Mouse (Mus musculus): ENCODE measurements around the gene Nsdhl.
A peak's percentile ranks its signal among the peaks of the same experiment; 100 is the strongest.

The Nsdhl gene

DNA sequence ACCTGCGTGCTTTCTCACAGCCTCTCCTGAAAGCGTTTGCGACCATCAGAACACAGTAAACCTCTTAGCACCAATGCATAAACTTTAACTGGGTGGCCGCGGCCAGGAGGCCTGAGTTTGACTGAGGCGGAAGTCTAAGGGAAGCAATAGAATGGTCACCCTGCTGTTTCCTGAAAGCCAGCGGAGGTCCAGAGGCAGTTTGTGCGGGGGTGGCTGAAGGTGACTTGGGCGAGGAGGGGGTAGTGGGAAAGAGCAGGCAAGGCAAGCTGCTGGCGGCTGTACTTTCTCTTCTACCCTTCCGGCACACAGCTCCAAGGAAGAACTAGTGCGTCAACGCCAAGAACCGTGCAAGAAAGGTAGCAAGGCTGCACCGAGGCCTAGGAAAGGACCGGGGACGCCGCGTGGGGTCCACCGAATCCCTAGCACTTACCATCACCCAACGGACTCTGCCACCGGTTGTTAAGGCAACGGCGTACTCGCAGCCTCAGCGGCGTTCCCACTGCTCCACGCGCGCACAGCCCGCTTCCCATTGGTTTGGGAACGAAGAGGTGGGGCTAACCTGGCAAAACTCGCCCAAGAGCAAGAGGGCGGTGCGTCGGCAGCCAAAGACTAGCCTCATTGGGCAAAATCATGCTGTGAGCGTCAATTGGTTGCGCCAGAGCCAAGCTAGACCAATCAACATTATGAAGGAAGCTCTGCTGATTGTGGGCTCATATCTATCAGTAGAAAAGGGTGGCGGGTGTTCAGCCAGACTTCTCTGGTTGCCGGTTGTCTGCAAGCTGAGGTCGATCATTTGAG is at the start of gene Nsdhl, which contains the start of gene Cetn2:
Nsdhl (plus strand) TSS at position 674 of the 798 bp plus-strand sequence.
Cetn2 (minus strand) TSS at position 528 of the 798 bp plus-strand sequence.
- DNase-seq (ENCODE audit: low read depth, low spot score) = peak; percentile 96

DNA sequence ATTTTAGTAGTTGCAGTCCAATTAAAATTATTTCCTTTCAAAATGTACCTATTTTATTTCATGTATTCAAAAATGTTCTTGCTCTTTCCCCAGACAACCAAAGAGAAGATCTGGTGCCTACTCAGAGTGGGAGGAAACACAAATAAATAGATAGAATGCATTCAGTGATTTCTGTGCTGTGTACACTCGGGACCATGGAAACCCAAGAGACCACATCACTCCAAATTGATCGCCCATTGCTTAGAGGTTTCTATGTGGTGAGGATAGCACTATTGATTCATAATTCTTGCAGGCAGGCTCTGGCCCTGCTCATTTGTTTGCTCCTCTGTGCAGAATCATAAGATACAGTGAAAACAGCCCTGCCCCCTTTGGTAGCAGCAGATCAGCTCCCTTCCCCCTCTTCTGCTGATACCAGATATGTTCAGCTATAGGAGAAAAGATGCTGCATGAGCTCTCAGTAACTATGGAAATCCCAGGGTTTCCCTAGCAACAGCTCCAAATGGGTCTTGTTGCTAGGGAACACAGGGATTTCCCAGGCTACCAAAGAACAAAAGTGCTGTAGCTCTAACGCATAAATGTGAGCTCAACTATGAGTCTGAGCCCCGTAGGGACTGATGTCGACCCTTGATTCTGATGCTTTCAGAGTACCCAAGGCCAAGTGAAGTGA is 22.8 kb upstream of the Nsdhl start:
- no peak for DNase-seq (ENCODE audit: low read depth, low spot score)

DNA sequence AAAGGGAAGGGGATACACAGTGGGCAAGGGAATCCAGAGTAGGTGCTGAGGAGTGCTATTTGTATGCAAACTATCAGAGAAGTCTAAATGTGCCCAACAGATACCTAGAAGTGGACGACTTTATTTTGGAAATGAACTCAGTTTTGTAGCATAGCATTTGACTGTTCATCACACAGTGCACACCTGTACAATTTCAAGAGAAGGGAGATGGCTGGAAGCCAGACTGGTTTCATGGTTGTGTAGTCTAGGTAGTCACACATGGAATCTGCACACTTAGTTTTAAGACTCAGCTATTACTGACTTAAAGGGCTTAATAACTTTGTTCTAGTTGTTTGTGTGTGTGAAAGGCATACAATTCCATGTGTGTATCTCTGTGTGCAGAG is 22.3 kb upstream of the Nsdhl start:
- no peak for DNase-seq (ENCODE audit: low read depth, low spot score)

DNA sequence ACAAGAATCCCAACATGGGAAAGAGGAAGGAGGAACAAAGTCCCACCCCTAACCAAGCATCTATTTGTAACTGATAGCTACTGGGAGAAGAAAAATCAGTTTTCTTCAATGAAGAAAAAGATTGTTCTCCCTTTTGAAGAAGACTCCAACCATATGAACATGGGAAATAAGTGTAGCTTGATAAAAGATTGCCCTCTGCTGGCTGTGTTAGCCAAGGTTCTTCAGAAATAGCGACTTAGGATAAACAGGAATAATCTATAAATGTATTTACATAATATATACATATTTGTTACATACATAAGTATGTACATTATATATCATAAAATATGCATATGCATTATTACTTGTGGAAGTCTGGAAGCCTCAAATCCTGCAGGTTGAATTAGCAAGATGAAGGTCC is 15.8 kb upstream of the Nsdhl start:
- DNase-seq (ENCODE audit: low read depth, low spot score) = no peak

DNA sequence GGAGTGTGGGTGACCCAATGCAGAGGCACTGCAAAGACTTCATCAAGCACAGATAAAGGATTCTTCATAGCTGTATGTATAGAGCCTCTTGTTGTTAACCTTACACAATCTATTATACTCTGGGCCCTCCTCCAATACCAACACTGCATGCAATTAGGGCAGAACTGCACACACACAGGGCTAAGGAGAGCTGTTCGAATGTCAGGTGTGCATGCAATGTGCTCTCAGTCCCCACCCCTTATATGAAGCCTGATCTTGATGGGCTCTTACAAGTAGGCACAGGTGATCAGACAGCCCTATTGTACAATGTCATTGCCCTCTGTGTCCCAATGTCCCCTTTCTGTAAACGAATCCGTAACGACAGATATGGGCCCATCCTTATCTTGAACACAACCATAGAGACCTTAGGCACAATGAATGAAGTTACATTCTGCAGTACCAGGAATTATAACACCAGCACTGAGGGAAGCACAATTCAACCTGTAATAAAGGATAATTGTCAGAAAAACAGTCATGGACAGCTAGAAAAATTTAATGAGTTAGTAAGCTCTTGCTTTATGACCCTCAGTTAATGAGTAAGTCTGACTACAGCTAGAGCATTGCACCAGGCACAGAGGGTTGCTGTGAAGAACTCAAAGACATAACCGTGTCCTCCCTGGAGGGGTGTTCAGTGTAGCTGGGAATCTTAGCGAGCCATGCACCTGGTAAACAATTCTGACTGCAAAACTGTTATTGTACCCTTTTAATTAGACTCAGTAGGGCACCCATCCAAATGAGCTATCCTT is 10.5 kb upstream of the Nsdhl start:
- DNase-seq (ENCODE audit: low read depth, low spot score) = no peak

DNA sequence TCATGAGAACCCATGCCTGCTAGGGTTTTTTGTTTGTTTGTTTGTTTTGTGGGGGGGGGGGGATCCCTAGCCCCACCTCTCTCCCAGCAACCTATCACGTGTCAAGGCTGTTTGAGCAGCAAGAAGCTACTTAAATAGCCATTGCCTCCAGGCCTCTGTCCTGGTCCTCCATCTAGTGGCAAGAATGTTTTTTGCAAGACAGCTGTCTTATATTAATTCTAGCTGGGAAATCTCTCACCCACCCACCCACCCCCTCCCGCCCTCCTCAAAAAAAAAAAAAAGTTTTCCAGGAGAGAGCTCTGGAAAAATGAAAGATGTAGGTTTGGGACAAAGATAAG is 10.0 kb upstream of the Nsdhl start:
- peak; percentile 58 for DNase-seq (ENCODE audit: low read depth, low spot score)

DNA sequence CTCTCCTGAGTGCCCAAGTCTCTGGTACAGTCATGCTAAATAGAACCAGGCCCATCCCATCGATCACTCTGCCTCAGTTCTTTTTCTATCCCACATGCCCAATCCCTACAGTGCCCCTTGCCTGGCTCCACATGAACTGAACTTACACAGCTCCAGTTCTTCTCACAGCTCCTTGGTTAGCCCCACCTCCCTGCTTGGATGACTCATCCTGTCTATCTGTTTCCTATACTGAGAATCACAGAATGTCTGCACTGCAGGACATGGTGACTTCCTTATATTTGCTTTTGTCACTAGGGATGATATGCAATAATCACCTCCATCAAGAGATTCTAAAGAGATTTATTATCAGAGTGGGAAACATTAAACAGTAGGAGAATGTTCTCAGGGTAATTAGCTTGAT is 6.7 kb upstream of the Nsdhl start:
- DNase-seq (ENCODE audit: low read depth, low spot score) = no peak

DNA sequence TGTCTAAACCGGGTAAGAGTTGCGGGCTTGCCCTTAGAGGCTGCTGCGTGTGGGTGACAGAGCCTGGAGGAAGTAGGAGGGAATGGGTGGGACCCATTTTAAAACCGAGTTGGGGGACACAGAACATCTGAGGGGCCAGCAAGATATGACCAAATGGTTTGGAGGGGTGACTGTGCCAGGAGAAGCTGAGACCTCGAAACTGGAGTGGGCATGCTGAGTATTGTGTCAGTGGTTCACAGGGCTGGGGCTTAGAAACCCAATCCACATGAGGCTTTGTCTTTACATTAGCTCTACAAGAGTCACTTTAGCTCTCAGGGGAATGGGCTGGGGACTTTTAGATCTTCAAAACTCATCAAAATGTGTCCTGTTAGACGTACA is 314 bp downstream of the Nsdhl start:
- no peak for DNase-seq (ENCODE audit: low read depth, low spot score)

DNA sequence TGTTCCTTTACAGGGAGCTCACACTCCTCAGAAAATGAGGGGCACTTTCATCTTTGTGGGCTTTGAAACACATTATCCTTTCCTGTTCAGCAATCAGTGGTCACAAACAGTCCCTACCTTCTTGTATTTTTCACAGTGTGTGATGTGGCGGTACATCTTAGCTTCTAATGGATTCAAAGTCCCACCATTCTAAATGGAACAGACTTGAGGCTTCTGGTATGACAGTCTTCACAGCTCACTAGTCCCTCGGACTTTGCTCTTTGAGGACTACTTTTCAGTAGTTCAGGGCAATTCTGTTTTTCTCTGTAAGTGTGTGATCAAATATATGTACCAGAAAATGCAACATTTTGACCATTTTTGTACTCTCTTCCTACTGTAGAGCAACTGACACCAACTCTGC is 3.0 kb downstream of the Nsdhl start:
- DNase-seq (ENCODE audit: low read depth, low spot score) = no peak

DNA sequence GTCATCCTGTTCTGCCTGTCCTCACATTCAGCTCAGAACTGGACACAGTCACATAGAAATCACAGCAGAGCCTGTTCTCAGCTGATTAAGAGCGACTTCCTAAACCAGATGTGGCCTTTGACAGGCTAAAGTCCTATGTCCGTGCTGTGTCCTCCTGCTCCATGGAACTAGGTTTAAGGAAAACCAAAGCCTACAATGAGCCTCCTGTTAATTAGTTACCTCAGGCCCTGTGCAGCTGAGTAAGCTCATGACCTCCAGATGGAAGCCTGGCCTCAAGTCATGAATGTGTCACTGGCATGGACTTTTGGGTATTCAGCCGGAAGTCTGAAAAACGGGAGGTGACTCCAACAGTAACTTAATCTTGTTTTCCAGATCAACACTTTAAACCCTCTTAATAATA is 35.1 kb downstream of the Nsdhl start:
- no peak for DNase-seq (ENCODE audit: low read depth, low spot score)

DNA sequence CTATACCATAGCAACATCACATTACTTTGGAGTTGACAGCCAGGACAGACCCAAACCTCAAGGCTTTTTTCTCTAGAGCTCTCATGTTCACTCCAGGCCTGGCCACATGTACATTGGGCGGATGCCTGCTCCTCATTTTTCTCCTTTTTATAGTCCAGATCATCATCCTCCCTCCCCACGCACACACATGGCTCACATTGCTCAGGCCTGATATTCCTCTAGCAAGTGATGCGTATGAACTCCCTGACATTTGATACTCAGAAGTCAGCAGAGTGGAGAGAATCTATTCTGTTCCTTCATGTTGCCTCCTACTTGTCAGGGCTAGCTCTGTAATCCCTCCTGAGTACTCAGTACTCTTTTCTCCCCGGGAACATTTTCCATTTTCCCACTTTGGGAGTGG is 38.1 kb downstream of the Nsdhl start:
- no peak for DNase-seq (ENCODE audit: low read depth, low spot score)

DNA sequence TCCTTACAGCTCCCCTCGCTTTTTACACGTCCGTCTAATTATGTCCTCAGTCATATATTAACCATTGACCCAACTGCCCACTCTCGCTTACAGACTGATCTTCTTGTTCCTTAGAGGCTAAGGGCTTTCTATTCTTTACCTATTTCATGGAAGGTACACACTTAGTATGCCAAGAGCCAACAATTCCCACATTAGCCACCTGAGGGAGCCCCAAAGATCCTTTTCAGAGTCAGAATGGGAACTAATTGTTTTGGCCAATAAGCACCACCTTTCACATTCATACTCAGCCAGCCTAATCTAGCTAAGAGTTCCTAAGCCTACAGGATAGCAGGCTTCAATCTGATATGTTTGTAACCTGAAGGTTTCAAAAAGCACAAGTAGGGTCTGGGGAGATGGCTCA is 42.1 kb downstream of the Nsdhl start:
- DNase-seq (ENCODE audit: low read depth, low spot score) = peak; percentile 20

DNA sequence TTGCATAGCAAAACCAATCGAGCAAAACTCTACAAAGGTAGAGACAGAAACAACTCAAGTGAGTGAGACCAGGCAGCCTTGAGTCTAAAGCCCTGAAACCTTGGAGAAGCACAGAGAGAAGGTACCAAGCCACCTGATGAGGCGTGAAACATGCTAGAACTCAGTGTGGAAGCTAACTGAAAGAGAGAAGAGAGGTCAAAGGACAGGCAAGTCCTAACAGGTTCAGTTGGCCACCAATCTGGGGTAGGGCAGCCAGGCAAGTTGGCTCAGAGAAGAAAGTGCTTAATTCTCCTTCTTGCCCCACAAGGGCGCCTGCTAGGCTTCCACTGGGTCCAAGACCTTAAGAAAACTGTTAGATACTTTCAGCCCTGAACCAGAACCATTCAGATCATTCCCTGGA is 43.2 kb downstream of the Nsdhl start:
- DNase-seq (ENCODE audit: low read depth, low spot score) = no peak

DNA sequence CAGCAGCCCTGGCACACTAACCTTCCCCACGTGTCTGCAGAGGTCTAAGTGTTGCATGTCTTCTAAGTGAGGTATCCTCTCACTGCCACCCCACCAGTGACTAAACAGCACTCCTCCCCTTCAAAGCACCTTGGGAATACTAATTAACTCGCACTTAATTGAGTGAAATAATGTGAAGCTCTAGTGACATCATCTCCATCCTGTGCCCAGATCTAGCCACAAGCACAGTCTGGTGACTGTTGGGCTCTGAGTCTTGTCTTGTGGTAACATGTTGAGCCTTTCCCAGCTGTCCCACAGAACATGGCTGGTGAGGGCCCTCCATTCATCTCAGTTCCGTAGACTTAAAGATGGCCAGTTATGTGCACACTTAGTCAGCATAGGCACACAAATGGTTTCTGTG is 44.4 kb downstream of the Nsdhl start:
- DNase-seq (ENCODE audit: low read depth, low spot score) = no peak

DNA sequence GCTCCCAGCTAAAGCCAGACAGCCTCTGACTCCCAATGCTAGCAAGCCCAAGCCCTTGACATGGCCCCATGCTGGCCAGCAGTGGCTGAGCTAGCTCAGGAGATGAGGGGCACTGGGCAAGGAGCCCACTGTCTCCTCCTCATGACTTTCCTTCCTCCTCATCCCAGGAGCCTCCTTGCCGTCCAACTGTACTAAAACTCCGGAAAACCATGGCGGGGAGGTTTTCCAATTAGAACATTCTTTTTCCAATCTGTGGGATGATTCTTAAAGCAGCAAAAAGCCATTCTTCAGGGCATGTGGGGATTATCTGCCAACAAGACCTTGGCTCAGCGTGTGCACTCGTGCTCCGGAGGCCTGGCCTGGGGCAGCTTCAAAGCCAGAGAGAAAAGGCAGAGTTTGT is 64.5 kb downstream of the Nsdhl start:
- no peak for DNase-seq (ENCODE audit: low read depth, low spot score)

DNA sequence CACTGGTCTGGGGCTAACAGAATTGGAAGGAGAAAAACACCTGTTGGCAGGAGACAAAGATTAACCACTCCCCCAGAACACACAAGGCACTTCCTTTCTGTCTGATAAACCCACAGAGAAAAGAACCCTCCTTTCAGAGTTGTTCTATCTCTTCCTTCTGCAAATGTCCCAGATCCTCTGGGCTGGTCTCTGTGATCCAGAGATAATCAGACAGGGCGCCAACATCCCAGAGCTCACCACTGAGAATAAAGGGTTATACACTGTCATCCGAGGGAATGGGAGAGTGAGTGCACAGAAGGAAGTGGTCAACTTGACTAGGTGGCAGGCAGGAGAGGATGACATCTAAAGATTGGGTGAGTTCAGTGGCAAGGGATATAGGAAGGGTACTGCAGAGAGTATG is 67.2 kb downstream of the Nsdhl start:
- no peak for DNase-seq (ENCODE audit: low read depth, low spot score)

DNA sequence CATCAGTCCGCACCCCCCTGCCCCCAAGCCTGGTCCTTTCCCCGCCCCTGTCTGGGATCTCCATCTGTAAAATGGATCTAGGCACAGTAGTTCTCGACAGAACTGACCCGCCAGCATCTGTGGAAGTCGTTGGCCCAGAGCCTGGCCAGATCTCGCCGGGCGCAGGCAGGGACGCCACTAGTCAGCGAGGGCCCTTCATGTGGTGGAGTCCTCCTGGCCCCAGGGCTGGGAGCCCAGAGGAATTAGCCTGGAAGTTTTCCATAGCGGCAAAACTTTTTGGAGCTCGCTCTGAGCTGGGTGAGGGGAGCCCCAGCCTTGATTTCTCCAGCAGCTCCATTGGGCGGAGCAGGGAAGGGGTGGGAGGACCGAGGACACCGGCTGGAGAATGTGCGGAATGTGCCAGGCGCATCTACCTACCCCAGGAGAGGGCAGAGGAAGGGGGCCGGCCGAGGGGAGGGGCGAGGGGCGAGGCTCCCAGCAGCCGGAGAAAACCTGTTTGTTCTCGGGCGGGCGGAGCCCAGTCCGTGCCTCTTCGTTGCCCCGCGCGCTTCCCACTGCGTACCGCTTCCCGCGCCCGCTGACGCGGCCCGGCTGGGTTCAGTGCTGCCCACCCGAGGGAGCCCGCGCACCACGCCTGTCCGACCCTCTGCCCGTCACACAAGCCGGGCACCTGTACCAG is 68.6 kb downstream of the Nsdhl start, which contains the start of gene Zfp185:
Zfp185 (plus strand) TSS at position 499 of the 679 bp plus-strand sequence.
- DNase-seq (ENCODE audit: low read depth, low spot score) = peak; percentile 93

DNA sequence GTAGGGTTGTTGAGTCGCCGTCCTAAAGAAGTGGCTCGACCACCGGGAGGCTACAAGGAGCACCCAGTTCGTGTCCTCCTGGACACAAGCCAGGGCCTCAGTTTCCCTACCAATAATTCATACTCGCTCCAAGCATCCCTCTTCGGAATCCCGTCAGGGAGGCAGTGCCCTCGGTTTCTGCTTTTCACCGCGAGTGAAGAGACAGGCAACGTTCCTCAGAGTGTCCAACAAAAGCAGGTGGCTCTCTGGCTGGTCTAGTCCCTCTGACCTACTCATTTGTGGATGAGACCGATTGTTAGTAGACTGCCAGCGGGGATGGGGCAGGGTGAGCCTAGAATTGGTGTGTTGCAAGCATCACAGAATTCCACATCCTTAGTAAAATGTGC is 69.2 kb downstream of the Nsdhl start:
- no peak for DNase-seq (ENCODE audit: low read depth, low spot score)

DNA sequence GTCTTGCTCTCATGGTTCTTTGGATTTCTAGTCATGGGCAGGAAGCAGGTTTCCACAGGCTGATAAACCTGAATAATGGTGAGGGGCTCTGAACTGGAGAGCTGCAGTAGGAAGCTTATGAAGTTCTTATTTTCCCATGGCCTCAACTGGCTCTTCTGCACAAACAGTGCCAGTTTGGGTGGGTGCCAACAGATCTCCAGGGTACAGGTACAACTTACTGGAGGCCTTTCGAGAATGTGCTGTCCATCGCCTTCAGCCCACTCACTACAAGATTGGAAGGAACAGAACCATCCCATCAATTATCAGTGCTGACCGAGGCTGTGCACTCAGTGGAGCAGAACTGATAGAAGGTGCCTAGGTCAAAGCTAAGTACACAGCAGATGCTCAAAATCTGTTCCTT is 70.1 kb downstream of the Nsdhl start:
- no peak for DNase-seq (ENCODE audit: low read depth, low spot score)

DNA sequence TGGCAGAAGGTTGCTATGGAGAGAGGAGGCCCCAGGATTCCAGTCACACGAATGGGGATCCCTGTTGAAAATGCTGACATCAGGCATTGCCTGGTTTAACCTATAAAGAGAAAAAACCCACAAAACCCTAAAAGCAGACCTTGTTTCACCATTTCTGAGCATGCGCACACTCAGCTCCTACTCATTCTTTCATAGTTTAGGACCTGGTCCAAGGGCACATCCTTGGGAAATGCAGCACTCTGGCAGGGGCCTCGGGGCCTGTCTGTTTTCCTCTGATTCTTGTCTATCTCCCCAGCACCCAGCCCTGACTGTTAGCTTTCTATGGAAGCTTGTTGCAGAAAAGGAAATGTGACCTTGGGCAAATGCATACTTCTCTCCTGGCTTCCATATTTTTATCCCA is 72.2 kb downstream of the Nsdhl start:
- no peak for DNase-seq (ENCODE audit: low read depth, low spot score)

DNA sequence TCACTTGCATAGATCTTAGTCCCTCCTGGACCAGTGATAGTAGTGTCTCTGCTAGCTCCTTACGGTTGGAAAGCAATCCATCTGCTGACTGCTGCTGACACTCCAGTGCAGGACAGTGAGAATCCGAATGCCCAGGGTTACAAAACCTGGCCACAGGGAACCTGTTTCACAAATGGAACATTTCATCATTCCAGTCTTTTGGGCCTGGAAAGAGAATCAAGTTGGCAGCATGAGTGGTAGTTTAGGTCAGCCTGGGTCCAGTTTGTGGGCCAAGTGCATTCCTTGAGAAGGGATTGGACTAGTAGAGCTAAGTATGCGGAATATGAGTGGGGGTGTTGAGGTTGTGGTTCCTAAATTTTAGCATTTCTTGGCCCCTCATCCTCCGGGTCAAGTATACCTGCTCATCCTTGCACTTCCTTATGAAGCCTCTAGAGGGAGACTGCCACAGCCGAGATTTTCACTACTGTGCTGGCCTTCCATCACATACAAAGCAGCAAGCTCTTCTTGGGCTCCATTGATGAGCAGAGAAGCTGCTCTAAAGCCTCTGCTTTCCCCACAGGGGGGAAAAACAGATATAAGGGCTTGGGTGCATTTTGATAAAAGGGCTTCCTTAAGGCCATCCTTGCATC is 74.0 kb downstream of the Nsdhl start:
- DNase-seq (ENCODE audit: low read depth, low spot score) = peak; percentile 28

DNA sequence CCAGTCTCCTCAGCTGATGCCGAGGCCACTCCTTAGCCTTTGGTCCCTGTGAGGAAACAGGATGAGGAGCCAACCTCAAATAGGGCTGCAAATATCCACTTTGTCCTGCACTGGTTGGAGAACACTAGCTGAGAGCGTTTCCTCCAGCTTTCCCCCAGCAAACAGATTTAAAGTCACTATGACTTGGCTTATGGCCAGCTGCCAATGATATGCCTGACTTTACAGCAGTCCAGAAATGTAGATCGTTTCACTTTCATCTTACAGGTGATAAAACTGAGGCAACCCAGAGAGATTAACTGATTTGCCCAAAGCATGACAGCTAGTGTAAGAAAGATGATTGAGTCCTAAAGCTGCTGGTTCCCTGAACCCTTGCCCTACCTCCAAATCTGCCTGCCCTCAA is 77.2 kb downstream of the Nsdhl start:
- no peak for DNase-seq (ENCODE audit: low read depth, low spot score)
